ENCODE assay signal across 34 mouse cellular contexts in the genomic region with DNA sequence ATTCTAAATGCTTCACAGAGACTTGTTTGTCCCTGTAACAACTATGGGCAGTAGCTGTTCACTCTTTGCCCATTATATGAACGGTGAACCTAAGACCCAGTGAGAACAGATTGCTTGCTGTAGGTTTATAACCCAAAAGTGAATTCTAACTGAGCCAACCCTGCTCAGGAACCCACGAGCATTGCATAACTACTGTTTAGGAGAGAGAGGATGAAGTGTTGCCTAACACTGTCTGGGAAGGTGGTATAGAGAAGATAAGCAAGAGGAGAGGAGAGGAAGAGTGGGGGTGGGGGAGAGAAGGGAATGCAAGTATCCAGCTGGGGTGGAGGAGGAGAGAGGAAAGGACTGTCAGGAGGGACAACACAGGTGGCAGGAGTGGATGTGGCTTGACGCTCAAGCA. TPM values are rescaled to one million over a fixed set of nuclear protein-coding genes. Genes with fewer than 3 reads are reported as not detected.
DNase-seq lines count a peak whose midpoint lies in the region; ATAC-seq and TF ChIP-seq lines count a peak whose summit lies in the region.
"Had no signal": no experiment of that assay in that cellular context is flagged by ENCODE, and none has a peak within 500 bp of the region (broad histone marks: within the 10 kb centered on the region; RNA-seq: fewer than 3 reads in every experiment).

No protein-coding gene starts in this region.

- no peaks in the 10 kb centered on the region for H3K9me3 ChIP-seq in lung, postnatal 0 days (ENCODE audit: low read length)
- H3K9me3 ChIP-seq: forebrain, embryonic 15.5 days; limb, embryonic 10.5 days; limb, embryonic 15.5 days had no signal

- H3K36me3 ChIP-seq in lung, postnatal 0 days (ENCODE audit: insufficient read depth, low read length), result no peaks in the 10 kb centered on the region
- H3K36me3 ChIP-seq: forebrain, embryonic 15.5 days; limb, embryonic 10.5 days; limb, embryonic 15.5 days had no signal

- no peak overlapping the region for H3K4me2 ChIP-seq in lung, postnatal 0 days (replicated peaks; ENCODE audit: low read depth, low read length)
- H3K4me2 ChIP-seq: forebrain, embryonic 15.5 days; hindbrain, embryonic 14.5 days; limb, embryonic 15.5 days had no signal

- no peak overlapping the region for H3K27ac ChIP-seq in lung, postnatal 0 days (ENCODE audit: low read length)
- H3K27ac ChIP-seq in cerebellum, adult 2 months (ENCODE audit: insufficient read depth, low read length), result no peak overlapping the region
- H3K27ac ChIP-seq: forebrain, embryonic 15.5 days; hindbrain, embryonic 14.5 days; limb, embryonic 10.5 days; limb, embryonic 15.5 days; macrophage had no signal

- DNase-seq in frontal cortex, postnatal 10 days (ENCODE audit: low spot score in 2 of 2), result no peak
- DNase-seq in lung, postnatal 0 days (ENCODE audit: low spot score), result peak; percentile 20
- DNase-seq in lung, postnatal 36 days, result no peak
- DNase-seq in brain, adult 2 months (ENCODE audit: low read depth, low spot score), result peak; percentile 19
- DNase-seq in cerebellum, adult 2 months, result no peak
- no peak for DNase-seq in right cerebral cortex, adult 18-20 months
- DNase-seq: adrenal gland, postnatal 14 days; cerebellum, adult 18-20 months; cerebellum, postnatal 14 days; heart, postnatal 4 days; kidney, adult 9 months; kidney, postnatal 10 days; layer of hippocampus, postnatal 36 days; midbrain, embryonic 14.5 days; retina, postnatal 1 day; spleen, adult 18-20 months; thymus, postnatal 14 days had no signal

- H3K4me3 ChIP-seq in lung, postnatal 0 days (ENCODE audit: low read depth, low read length), result no peak overlapping the region
- H3K4me3 ChIP-seq in cerebellum, adult 2 months (replicated peaks; ENCODE audit: insufficient read depth, low read depth, low read length), result no peak overlapping the region
- H3K4me3 ChIP-seq: forebrain, embryonic 15.5 days; limb, embryonic 10.5 days; limb, embryonic 15.5 days had no signal

- no peak for TF ChIP-seq CTCF in lung, postnatal 0 days (IDR thresholded peaks at IDR 0.05)
- TF ChIP-seq CTCF in cerebellum, adult 2 months (IDR thresholded peaks at IDR 0.05; ENCODE audit: borderline replicate concordance, insufficient read depth, low read depth, low read length), result no peak

- H3K4me1 ChIP-seq in lung, postnatal 0 days (ENCODE audit: insufficient read depth, low read depth, low read length), result no peaks in the 10 kb centered on the region
- H3K4me1 ChIP-seq in cerebellum, adult 2 months (ENCODE audit: control insufficient read depth, insufficient read depth, low read length), result no peaks in the 10 kb centered on the region
- H3K4me1 ChIP-seq: forebrain, embryonic 15.5 days; limb, embryonic 10.5 days; limb, embryonic 15.5 days had no signal

- TF ChIP-seq POLR2A in cerebellum, adult 2 months (IDR thresholded peaks at IDR 0.05; ENCODE audit: borderline replicate concordance, insufficient read depth, low read length), result no peak

- H3K9ac ChIP-seq in lung, postnatal 0 days (replicated peaks; ENCODE audit: low read depth), result no peak overlapping the region
- H3K9ac ChIP-seq: forebrain, embryonic 15.5 days; hindbrain, embryonic 14.5 days; limb, embryonic 15.5 days had no signal

- no peaks in the 10 kb centered on the region for H3K27me3 ChIP-seq in lung, postnatal 0 days (replicated peaks; ENCODE audit: insufficient read depth, low read length)
- H3K27me3 ChIP-seq in cerebellum, adult 2 months (ENCODE audit: control insufficient read depth, insufficient read depth, low read length), result no peaks in the 10 kb centered on the region
- H3K27me3 ChIP-seq: forebrain, embryonic 15.5 days; limb, embryonic 15.5 days had no signal

- no peak for TF ChIP-seq EP300 in lung, postnatal 0 days (IDR thresholded peaks at IDR 0.05)

- peak; percentile 77 for ATAC-seq in frontal cortex, adult (ENCODE audit: low TSS enrichment)
- no peak; the same call in 1 of the 2 replicates for ATAC-seq in lung, postnatal 0 days
- ATAC-seq: forebrain, embryonic 15.5 days; intestine, postnatal 0 days; Patski had no signal

- 26% methylated on average over 3 of the region's 3 CpGs for WGBS in lung, postnatal 0 days
- WGBS in cerebellum, adult 2 months, result 79% methylated on average over 3 of the region's 3 CpGs

RNA-seq across cellular contexts. Expression of a gene that starts 2.7 kb away (rescaled TPM):
- polyA plus RNA-seq in lung, postnatal 0 days (2015; fragmentation: Nextera tagmentation; extraction: Ambion mirVana), result 1.9 and 2.4 TPM in 2 replicates
- polyA plus RNA-seq in cerebellum, adult 2 months (2012; rRNA removed), result 0.15 TPM in 1 of 2 replicates, not detected in the other
- polyA plus RNA-seq: midbrain, embryonic 14.5 days had no signal

RNA-seq across cellular contexts. Expression of a gene that starts 25.8 kb away (rescaled TPM):
- polyA plus RNA-seq in lung, postnatal 0 days (2015; fragmentation: Nextera tagmentation; extraction: Ambion mirVana), result 0.42 and 0.43 TPM in 2 replicates
- polyA plus RNA-seq in cerebellum, adult 2 months (2012; rRNA removed), result 0.17 and 0.18 TPM in 2 replicates
- polyA plus RNA-seq: intestine, postnatal 0 days; liver, embryonic 16.5 days; macrophage had no signal

RNA-seq across cellular contexts. Expression of a gene that starts 26.8 kb away (rescaled TPM):
- 184 and 185 TPM in 2 replicates for polyA plus RNA-seq in lung, postnatal 0 days (2015; fragmentation: Nextera tagmentation; extraction: Ambion mirVana)
- 23.4 and 25.1 TPM in 2 replicates for polyA plus RNA-seq in cerebellum, adult 2 months (2012; rRNA removed)

RNA-seq across cellular contexts. Expression of a gene that starts 43.3 kb away (rescaled TPM):
- not detected in 2 replicates for polyA plus RNA-seq in lung, postnatal 0 days (2015; fragmentation: Nextera tagmentation; extraction: Ambion mirVana)
- not detected in 2 replicates for polyA plus RNA-seq in cerebellum, adult 2 months (2012; rRNA removed)
- polyA plus RNA-seq: brain, embryonic 14.5 days; embryonic facial prominence, embryonic 11.5 days; forebrain, embryonic 15.5 days; heart, embryonic 16.5 days; hindbrain, embryonic 14.5 days; intestine, postnatal 0 days; large intestine, adult 2 months; limb, embryonic 15.5 days; lung, embryonic 16.5 days; macrophage; midbrain, embryonic 14.5 days; neural tube, embryonic 14.5 days; Patski; stomach, embryonic 16.5 days; urinary bladder, adult 2 months had no signal

Comparison
In these comparisons a context has a peak if more than half of its experiments do, and no peak if none do; other contexts are left out.
1. DNase-seq: peak in lung, postnatal 0 days (single experiment) and brain, adult 2 months (single experiment); none in frontal cortex, postnatal 10 days (0 of 2), lung, postnatal 36 days (single experiment), cerebellum, adult 2 months (0 of 2) and right cerebral cortex, adult 18-20 months (single experiment).